Mouse (Mus musculus): ENCODE results near the gene Antxr1.
"Not testable (repeated sequence)": the region's sequence is repeated elsewhere in the genome, so short reads cannot be mapped to it uniquely, and the experiment has no call there.

Gene Antxr1

GRCm38 (mm10) chr6:87099671-87100296, 235.8 kb downstream of the Antxr1 start:
- peak; percentile 44 for DNase-seq

DNA sequence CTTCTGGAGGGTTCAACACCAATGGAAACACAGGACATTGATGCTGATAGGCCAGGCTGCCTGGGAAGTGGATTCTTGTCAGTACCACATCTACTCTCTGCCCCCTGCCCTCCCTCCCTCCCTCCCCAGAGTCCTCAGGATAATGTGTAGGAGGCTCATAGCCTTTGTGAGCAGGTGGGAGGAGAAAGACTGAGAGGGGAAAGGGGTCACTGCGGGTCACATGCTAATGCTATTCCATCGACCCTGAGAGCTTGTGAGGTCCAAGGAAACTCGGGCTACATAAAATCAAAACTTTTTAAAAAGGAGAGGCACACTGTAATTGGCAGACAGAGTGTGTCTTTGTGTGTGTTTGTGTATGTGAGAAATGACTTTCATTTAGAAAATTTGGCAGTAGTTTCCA, 236.4 kb downstream of the Antxr1 start:
- peak; percentile 21 for DNase-seq

GRCm38 (mm10) chr6:87093631-87094030, 242.0 kb downstream of the Antxr1 start:
- DNase-seq: not testable (repeated sequence)

DNA sequence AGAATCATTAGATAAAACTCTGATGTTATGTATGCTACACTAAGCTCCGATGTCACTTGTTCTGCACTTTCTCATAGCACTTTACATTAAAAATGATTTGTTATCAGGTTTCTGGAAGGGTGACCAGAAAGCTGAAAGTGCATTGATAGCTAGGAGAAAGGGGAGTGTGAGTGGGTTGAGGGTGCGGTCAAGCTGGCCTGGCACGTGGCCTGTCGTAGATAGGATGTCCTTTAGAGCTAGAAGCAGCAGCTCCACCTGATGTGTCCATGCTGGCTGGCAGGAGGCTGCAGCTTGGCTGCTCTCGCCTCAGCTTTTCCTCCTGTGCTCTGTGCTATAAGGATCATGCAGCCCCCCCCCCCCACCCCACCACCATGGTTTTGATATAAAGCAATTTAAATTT, 243.1 kb downstream of the Antxr1 start:
- DNase-seq: no peak

DNA sequence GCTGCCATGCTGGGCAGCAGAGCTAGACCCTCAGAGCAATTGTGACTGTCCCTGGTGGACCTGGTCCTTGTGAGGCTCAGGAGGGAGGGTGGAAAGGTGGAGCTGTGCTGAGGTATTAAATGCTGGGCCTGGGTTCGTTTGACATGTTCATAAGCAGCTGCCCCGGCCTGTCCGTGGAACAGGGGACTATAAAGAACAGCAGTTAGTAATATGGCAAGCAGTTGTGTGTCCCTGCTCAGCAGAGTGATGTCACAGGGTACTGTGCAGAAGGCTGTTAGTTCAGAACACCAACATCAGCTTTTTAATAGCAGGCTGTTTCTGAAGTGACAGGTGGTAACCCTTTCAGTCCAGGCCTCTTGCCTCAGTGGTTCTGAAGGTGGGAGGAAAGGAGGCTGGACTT, 244.7 kb downstream of the Antxr1 start:
- DNase-seq: no peak

DNA sequence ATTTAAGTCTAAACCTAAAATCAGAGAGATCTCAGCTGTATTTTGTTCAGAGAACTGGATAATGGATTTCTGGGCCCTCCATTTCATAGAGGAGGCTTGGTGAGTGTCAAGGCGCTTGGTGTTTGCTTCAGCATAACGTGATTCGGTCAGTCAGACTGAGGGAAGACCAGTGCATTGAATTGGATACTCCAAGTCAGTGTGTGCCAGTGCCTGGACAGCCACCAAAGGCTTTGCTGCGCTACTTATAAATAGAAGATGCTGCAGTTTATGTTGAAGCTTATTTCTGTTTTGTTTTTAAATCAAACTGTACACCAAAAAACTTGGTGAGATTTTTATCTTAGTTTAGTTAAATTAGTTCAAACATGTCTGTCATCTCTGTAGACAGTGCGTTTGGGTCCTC, 247.3 kb downstream of the Antxr1 start:
- DNase-seq: no peak

DNA sequence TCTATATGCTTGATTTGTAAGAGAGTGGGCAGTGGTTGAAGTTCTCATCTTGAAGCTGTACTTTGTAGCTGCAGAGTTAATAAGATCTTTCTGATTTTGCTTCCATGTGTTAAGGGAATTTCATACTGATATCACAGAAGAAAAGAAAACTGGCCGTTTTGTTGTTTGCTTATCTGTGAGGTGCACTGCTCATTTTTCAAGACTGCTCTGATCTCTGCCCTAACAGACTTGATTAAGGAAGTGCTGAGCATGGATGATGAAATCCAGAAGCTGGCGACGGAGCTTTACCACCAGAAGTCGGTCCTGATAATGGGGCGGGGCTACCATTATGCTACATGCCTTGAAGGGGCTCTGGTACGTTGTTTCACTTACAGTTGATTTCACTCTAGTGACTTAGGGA, 250.6 kb downstream of the Antxr1 start:
- no peak for DNase-seq
